Comparison of ENCODE assay signal across 8 mouse cellular contexts in genomic region chr10:79802331-79802971, GRCm38 (mm10). TPM values are rescaled to one million over a fixed set of nuclear protein-coding genes. Genes with fewer than 3 reads are reported as not detected.
DNase-seq lines count a peak whose midpoint lies in the region; ATAC-seq and TF ChIP-seq lines count a peak whose summit lies in the region.

No protein-coding gene starts in this region.

- no peaks in the 10 kb centered on the region for H3K27me3 ChIP-seq in hindbrain, embryonic 15.5 days
- H3K27me3 ChIP-seq in liver, adult 2 months (ENCODE audit: control insufficient read depth, insufficient read depth, low read length), result no peaks in the 10 kb centered on the region
- no peaks in the 10 kb centered on the region for H3K27me3 ChIP-seq in midbrain, postnatal 0 days (ENCODE audit: insufficient read depth, low read length)

- ATAC-seq in hindbrain, embryonic 15.5 days (ENCODE audit: low FRiP score, low read depth), result no peak
- no peak for ATAC-seq in midbrain, postnatal 0 days (ENCODE audit: low FRiP score)

- no peak overlapping the region for H3K9ac ChIP-seq in hindbrain, embryonic 15.5 days
- peak overlapping the region; percentile 50 for H3K9ac ChIP-seq in liver, adult 2 months (ENCODE audit: low read depth, low read length)
- 0 out of 2 replicates have a peak overlapping the region, but pooled peaks have one; percentile 37 for H3K9ac ChIP-seq in midbrain, postnatal 0 days (replicated peaks; ENCODE audit: low read length, poor library complexity, severe bottlenecking)

- no peaks in the 10 kb centered on the region for H3K79me2 ChIP-seq in liver, adult 2 months (ENCODE audit: control insufficient read depth, insufficient read depth, low read length)

- WGBS in hindbrain, embryonic 15.5 days, result 24% methylated on average over 11 of the region's 11 CpGs
- WGBS in liver, adult 2 months, result 11% methylated on average over 11 of the region's 11 CpGs
- 30% methylated on average over 11 of the region's 11 CpGs for WGBS in midbrain, postnatal 0 days

- H3K36me3 ChIP-seq in hindbrain, embryonic 15.5 days, result no peaks in the 10 kb centered on the region; the same call in 1 of the 2 replicates
- no peaks in the 10 kb centered on the region for H3K36me3 ChIP-seq in liver, adult 2 months (ENCODE audit: control insufficient read depth, insufficient read depth, low read length)
- H3K36me3 ChIP-seq in midbrain, postnatal 0 days (ENCODE audit: insufficient read depth, low read length), result peaks cover 3% of the 10 kb centered on the region; the same call in 1 of the 2 replicates

- H3K27ac ChIP-seq in hindbrain, embryonic 15.5 days (replicated peaks), result peak overlapping the region; percentile 81
- H3K27ac ChIP-seq in liver, adult 2 months (replicated peaks; ENCODE audit: insufficient read depth, low read depth, low read length), result peak overlapping the region; percentile 77
- H3K27ac ChIP-seq in midbrain, postnatal 0 days (ENCODE audit: low read depth, low read length), result peak overlapping the region; percentile 75

- H3K4me2 ChIP-seq in hindbrain, embryonic 15.5 days, result peak overlapping the region; percentile 2; the same call in 1 of the 2 replicates
- H3K4me2 ChIP-seq in midbrain, postnatal 0 days (ENCODE audit: low read depth, low read length, poor library complexity, severe bottlenecking), result 0 out of 2 replicates have a peak overlapping the region, but pooled peaks have one; percentile 1

- TF ChIP-seq POLR2A in liver, adult 2 months (IDR thresholded peaks at IDR 0.05; ENCODE audit: extremely low read depth, insufficient read depth, low read length), result 0 out of 2 replicates have a peak, but pooled peaks have one; percentile 15

- no peak overlapping the region for H3K4me3 ChIP-seq in hindbrain, embryonic 15.5 days
- peak overlapping the region; percentile 46; the same call in 1 of the 2 replicates for H3K4me3 ChIP-seq in liver, adult 2 months (ENCODE audit: insufficient read depth, low read depth, low read length)
- no peak overlapping the region for H3K4me3 ChIP-seq in midbrain, postnatal 0 days (ENCODE audit: low read depth, low read length)

- TF ChIP-seq CTCF in liver, adult 2 months (IDR thresholded peaks at IDR 0.05; ENCODE audit: low read depth, low read length), result no peak
- TF ChIP-seq CTCF in midbrain, postnatal 0 days (IDR thresholded peaks at IDR 0.05), result no peak

- peak; percentile 33 to 51 for DNase-seq in cerebellum, adult 18-20 months
- no peak for DNase-seq in cerebellum, postnatal 4 days (ENCODE audit: low spot score in 2 of 2)
- peak; percentile 89 for DNase-seq in adrenal gland, adult 8-10 months
- peak; percentile 45 to 63 for DNase-seq in gastrocnemius, adult 8-10 months (ENCODE audit: low spot score in 2 of 2)
- DNase-seq in liver, adult 2 months (ENCODE audit: extremely low read depth, low read depth, low spot score), result peak; percentile 86
- DNase-seq in midbrain, postnatal 0 days (ENCODE audit: low spot score), result no peak
- no peak for DNase-seq in spleen, postnatal 14 days (ENCODE audit: low spot score in 2 of 2)

- H3K4me1 ChIP-seq in hindbrain, embryonic 15.5 days (replicated peaks), result peaks cover 79% of the 10 kb centered on the region
- peaks cover 15% of the 10 kb centered on the region for H3K4me1 ChIP-seq in liver, adult 2 months (ENCODE audit: control insufficient read depth, insufficient read depth, low read length)
- H3K4me1 ChIP-seq in midbrain, postnatal 0 days (ENCODE audit: insufficient read depth, low read length), result peaks cover 21% of the 10 kb centered on the region

- H3K9me3 ChIP-seq in hindbrain, embryonic 15.5 days, result no peaks in the 10 kb centered on the region
- H3K9me3 ChIP-seq in midbrain, postnatal 0 days (ENCODE audit: low read length), result no peaks in the 10 kb centered on the region

RNA-seq across cellular contexts. Expression of gene Palm, which starts 9.1 kb away (rescaled TPM):
- 100 to 1,000 TPM in 2 of 4 experiments, 10 to 100 TPM in 2; 72.7 to 123 (median 96.1) TPM for total RNA-seq in adrenal gland, adult 8-10 months (2022)
- 10 to 100 TPM in 3 of 4 experiments, 1 to 10 TPM in 1; 6.8 to 12.3 (median 11.2) TPM for total RNA-seq in gastrocnemius, adult 8-10 months (2022)
- polyA plus RNA-seq in hindbrain, embryonic 15.5 days (2015; fragmentation: Nextera tagmentation; extraction: Ambion mirVana), result 277 and 303 TPM in 2 replicates
- total RNA-seq in liver, adult 2 months (2014; rRNA removed), result 0.81 and 0.92 TPM in 2 replicates
- 1.9 and 3.0 TPM in 2 replicates for polyA plus RNA-seq in liver, adult 2 months (2012; rRNA removed)
- 161 and 165 TPM in 2 replicates for total RNA-seq in midbrain, postnatal 0 days (2014; rRNA removed)
- 302 and 308 TPM in 2 replicates for polyA plus RNA-seq in midbrain, postnatal 0 days (2015; fragmentation: Nextera tagmentation; extraction: Ambion mirVana)

RNA-seq across cellular contexts. Expression of gene Prss57, which starts 11.7 kb away (rescaled TPM):
- under 1 TPM in 2 of 4 experiments, not detected in 2; 0.13 to 0.38 TPM for total RNA-seq in adrenal gland, adult 8-10 months (2022)
- not detected for total RNA-seq in gastrocnemius, adult 8-10 months (2022)
- 0.27 and 0.28 TPM in 2 replicates for polyA plus RNA-seq in hindbrain, embryonic 15.5 days (2015; fragmentation: Nextera tagmentation; extraction: Ambion mirVana)
- total RNA-seq in liver, adult 2 months (2014; rRNA removed), result not detected in 2 replicates
- not detected in 2 replicates for polyA plus RNA-seq in liver, adult 2 months (2012; rRNA removed)
- 1.1 TPM in 1 of 2 replicates, not detected in the other for total RNA-seq in midbrain, postnatal 0 days (2014; rRNA removed)
- polyA plus RNA-seq in midbrain, postnatal 0 days (2015; fragmentation: Nextera tagmentation; extraction: Ambion mirVana), result 0.09 and 0.25 TPM in 2 replicates

RNA-seq across cellular contexts. Expression of gene Misp, which starts 18.3 kb away (rescaled TPM):
- under 1 TPM; 0.64 to 0.95 (median 0.70) TPM for total RNA-seq in adrenal gland, adult 8-10 months (2022)
- not detected for total RNA-seq in gastrocnemius, adult 8-10 months (2022)
- 0.49 and 0.92 TPM in 2 replicates for polyA plus RNA-seq in hindbrain, embryonic 15.5 days (2015; fragmentation: Nextera tagmentation; extraction: Ambion mirVana)
- total RNA-seq in liver, adult 2 months (2014; rRNA removed), result 0.18 and 0.40 TPM in 2 replicates
- polyA plus RNA-seq in liver, adult 2 months (2012; rRNA removed), result 0.16 and 0.51 TPM in 2 replicates
- 0.24 TPM in 1 of 2 replicates, not detected in the other for total RNA-seq in midbrain, postnatal 0 days (2014; rRNA removed)
- polyA plus RNA-seq in midbrain, postnatal 0 days (2015; fragmentation: Nextera tagmentation; extraction: Ambion mirVana), result 0.18 and 0.27 TPM in 2 replicates

RNA-seq across cellular contexts. Expression of gene Fstl3, which starts 25.4 kb away (rescaled TPM):
- 10 to 100 TPM in 2 of 4 experiments, 1 to 10 TPM in 2; 8.8 to 55.0 (median 26.2) TPM for total RNA-seq in adrenal gland, adult 8-10 months (2022)
- 1 to 10 TPM in 2 of 4 experiments, under 1 TPM in 2; 0.73 to 1.2 (median 1.1) TPM for total RNA-seq in gastrocnemius, adult 8-10 months (2022)
- 2.3 and 2.5 TPM in 2 replicates for polyA plus RNA-seq in hindbrain, embryonic 15.5 days (2015; fragmentation: Nextera tagmentation; extraction: Ambion mirVana)
- 0.09 and 0.27 TPM in 2 replicates for total RNA-seq in liver, adult 2 months (2014; rRNA removed)
- polyA plus RNA-seq in liver, adult 2 months (2012; rRNA removed), result 0.18 and 0.60 TPM in 2 replicates
- 3.3 and 3.4 TPM in 2 replicates for total RNA-seq in midbrain, postnatal 0 days (2014; rRNA removed)
- polyA plus RNA-seq in midbrain, postnatal 0 days (2015; fragmentation: Nextera tagmentation; extraction: Ambion mirVana), result 3.0 and 3.9 TPM in 2 replicates

RNA-seq across cellular contexts. Expression of gene Rnf126, which starts 35.7 kb away (rescaled TPM):
- total RNA-seq in adrenal gland, adult 8-10 months (2022), result 10 to 100 TPM; 45.2 to 61.9 (median 50.8) TPM
- total RNA-seq in gastrocnemius, adult 8-10 months (2022), result 10 to 100 TPM; 51.9 to 80.5 (median 53.3) TPM
- polyA plus RNA-seq in hindbrain, embryonic 15.5 days (2015; fragmentation: Nextera tagmentation; extraction: Ambion mirVana), result 103 and 125 TPM in 2 replicates
- total RNA-seq in liver, adult 2 months (2014; rRNA removed), result 7.6 and 11.7 TPM in 2 replicates
- polyA plus RNA-seq in liver, adult 2 months (2012; rRNA removed), result 65.1 and 70.6 TPM in 2 replicates
- total RNA-seq in midbrain, postnatal 0 days (2014; rRNA removed), result 79.6 and 107 TPM in 2 replicates
- 121 and 134 TPM in 2 replicates for polyA plus RNA-seq in midbrain, postnatal 0 days (2015; fragmentation: Nextera tagmentation; extraction: Ambion mirVana)

Comparison
In these comparisons a context has a peak if more than half of its experiments do, and no peak if none do; other contexts are left out.
1. DNase-seq: peak in cerebellum, adult 18-20 months (2 of 2), adrenal gland, adult 8-10 months (single experiment), gastrocnemius, adult 8-10 months (2 of 2) and liver, adult 2 months (single experiment); none in cerebellum, postnatal 4 days (0 of 2), midbrain, postnatal 0 days (single experiment) and spleen, postnatal 14 days (0 of 2).
2. RNA of gene Palm, which starts 9.1 kb away (total RNA-seq): 161 to 165 TPM in midbrain, postnatal 0 days and 72.7 to 123 TPM in adrenal gland, adult 8-10 months; 6.8 to 12.3 TPM in gastrocnemius, adult 8-10 months and 0.81 to 0.92 TPM in liver, adult 2 months; every median in the first group is over 4 times any median in the second.
3. Peak in every context shown above with its lines, with median percentiles within 50 percentile points of each other: H3K27ac ChIP-seq.